Mouse (Mus musculus) G1E (cell line): Measurements from ENCODE around the gene Il4i1. TPM values are rescaled to one million over a fixed set of nuclear protein-coding genes. Genes with fewer than 3 reads are reported as not detected.

ENCODE experiments used
- ATAC-seq: 2 replicates; pipeline ENCODE4 v1.8.0; 2016; ENCODE audit warnings: mild to moderate bottlenecking; ENCODE audit not compliant: insufficient number of reproducible peaks, poor library complexity, low FRiP score, severe bottlenecking; ENCODE audit errors: extremely low read depth
- DNase-seq: peaks from one replicate; pipeline ENCODE4 v3.0.0; 2012; ENCODE audit warnings: low spot score
- H3K27me3 ChIP-seq: 2 replicates; pipeline ENCODE4 v1.6.1; 2012; ENCODE audit warnings: mild to moderate bottlenecking, low read length, inconsistent platforms; ENCODE audit not compliant: insufficient read depth
- H3K36me3 ChIP-seq: replicated peaks from 2 replicates; pipeline ENCODE3; 2012; ENCODE audit warnings: mild to moderate bottlenecking, inconsistent platforms
- H3K4me1 ChIP-seq: 2 replicates; pipeline ENCODE4 v1.6.1; 2012; ENCODE audit warnings: low read depth, low read length, inconsistent platforms, mixed read lengths; ENCODE audit not compliant: insufficient read depth
- H3K4me3 ChIP-seq: 2 replicates; pipeline ENCODE4 v1.5.1; 2012; ENCODE audit warnings: low read depth, mild to moderate bottlenecking, inconsistent platforms, low read length, moderate library complexity, mixed read lengths
- H3K9me3 ChIP-seq: replicated peaks from 2 replicates; pipeline ENCODE4 v1.6.1; 2012; ENCODE audit warnings: inconsistent platforms
- CTCF ChIP-seq: IDR thresholded peaks from 2 replicates; pipeline ENCODE4 v1.5.1; 2012; ENCODE audit warnings: low read depth, low read length, inconsistent platforms, mixed read lengths
- GATA1 ChIP-seq: IDR thresholded peaks from 2 replicates; pipeline ENCODE4 v1.6.1; 2012; ENCODE audit warnings: borderline replicate concordance, low read length, inconsistent platforms, mixed read lengths
- GATA2 ChIP-seq: IDR thresholded peaks from 2 replicates; pipeline ENCODE4 v1.6.1; 2012; ENCODE audit warnings: low read depth, low read length, inconsistent platforms, borderline replicate concordance
- POLR2AphosphoS5 ChIP-seq: IDR thresholded peaks from 2 replicates; pipeline ENCODE4 v1.6.1; 2012; ENCODE audit warnings: low read depth, low read length, inconsistent platforms; ENCODE audit not compliant: insufficient replicate concordance
- TAL1 ChIP-seq: conservative IDR thresholded peaks from 2 replicates; pipeline ENCODE4 v1.6.1; 2012; ENCODE audit warnings: low read depth, low read length, inconsistent platforms, mixed read lengths
- polyA plus RNA-seq: library from polyadenylated mRNA; stranded (reverse); fragments of >175 nt; gene quantifications from 2 replicates; pipeline ENCODE4 v1.2.3, GENCODE M21; 2012
- total RNA-seq, 2 experiments: library from RNA; stranded (forward) in 1 of 2; stranded (reverse) in 1 of 2; fragments of 200-1000 nt in 1 of 2; fragments of >200 nt in 1 of 2; fragmentation: Nextera tagmentation in 1 of 2; gene quantifications; 2 replicates each; pipeline ENCODE4 v1.2.3; 2014 to 2017

The Il4i1 gene
- total and polyA plus RNA-seq, 3 experiments = 1.3 to 4.2 (median 3.2) TPM

DNA sequence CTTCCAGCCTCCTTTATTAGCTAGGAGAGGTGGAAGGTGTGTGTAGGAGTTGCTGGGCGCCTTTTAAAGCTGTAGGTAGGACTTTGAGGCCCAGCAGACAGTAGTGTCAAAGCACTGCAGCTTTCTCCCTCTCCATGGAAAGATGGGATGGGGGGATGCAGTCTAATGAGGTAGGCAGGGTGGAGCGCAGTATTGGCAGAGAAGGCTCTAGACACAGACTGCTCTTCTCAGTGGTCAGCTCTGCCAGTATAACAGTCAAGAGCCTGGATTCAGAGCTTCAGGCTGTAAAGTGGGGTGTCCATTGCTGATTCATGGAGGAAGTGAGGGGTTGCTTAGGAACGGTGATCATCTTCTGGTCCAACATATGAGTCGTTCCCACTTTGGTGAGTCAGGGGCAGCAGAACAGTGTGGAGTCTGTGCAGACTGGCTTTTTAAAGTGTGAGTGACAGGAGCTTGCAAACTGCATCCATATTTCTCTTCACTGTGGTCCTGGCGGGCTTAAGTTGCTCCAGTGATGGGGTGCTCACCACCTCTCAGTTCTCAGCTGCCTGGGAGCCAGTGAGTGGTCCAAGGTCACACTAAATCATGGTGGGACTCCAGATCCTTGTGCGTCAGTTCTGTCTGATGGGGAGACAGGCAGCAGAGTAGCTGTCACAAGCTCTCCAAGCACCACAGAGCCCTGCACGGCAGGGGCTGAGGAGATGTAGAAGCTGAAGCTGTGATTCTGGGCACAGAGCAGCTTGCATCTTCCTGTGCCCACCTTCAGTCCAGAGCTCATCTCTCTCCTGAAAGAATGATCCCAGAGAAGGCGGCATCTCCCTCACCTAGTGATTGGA lies 34.8 kb downstream of the Il4i1 start:
- TF ChIP-seq POLR2AphosphoS5 (no peak), GATA1 (no peak), CTCF (no peak), GATA2 (no peak), TAL1 (no peak)
- Histone ChIP-seq H3K4me1 (peaks cover 77% of the 10 kb centered on the region), H3K9me3 (peaks cover 11% of the 10 kb centered on the region), H3K36me3 (peaks cover 75% of the 10 kb centered on the region), H3K4me3 (peak overlapping the region; percentile 95), H3K27me3 (no peaks in the 10 kb centered on the region)
- no peak for DNase-seq
- ATAC-seq = no peak

DNA sequence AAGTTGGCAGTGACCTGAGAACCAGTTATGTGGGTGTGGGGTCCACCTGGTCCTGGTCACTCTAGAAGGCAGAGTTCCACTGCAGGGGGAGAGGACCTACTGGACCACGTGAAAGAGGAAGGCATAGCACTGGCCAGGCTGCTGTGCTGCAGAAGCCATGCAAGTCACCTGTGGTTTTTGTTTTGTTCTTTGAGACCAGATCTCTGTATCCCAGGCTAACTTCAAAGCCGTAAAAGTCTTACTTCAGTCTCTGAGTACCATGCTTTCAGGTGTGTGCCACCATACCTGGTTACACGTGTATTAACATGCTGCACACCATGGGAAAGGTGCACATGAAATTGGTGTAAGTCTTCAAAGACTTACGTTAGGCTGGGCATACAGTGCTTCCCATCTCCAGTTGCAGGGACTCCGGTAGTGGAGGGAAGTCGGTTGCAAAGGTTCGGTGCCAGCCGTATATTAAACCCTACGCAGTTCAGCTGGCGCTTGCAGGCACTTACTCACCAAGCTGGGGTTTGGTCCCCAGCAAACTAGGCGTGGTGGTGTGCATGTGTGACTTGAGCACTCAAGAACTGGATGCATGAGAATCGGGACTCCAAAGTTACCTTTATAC lies 35.5 kb downstream of the Il4i1 start:
- H3K4me3 ChIP-seq = no peak overlapping the region; the same call in 1 of the 2 replicates

DNA sequence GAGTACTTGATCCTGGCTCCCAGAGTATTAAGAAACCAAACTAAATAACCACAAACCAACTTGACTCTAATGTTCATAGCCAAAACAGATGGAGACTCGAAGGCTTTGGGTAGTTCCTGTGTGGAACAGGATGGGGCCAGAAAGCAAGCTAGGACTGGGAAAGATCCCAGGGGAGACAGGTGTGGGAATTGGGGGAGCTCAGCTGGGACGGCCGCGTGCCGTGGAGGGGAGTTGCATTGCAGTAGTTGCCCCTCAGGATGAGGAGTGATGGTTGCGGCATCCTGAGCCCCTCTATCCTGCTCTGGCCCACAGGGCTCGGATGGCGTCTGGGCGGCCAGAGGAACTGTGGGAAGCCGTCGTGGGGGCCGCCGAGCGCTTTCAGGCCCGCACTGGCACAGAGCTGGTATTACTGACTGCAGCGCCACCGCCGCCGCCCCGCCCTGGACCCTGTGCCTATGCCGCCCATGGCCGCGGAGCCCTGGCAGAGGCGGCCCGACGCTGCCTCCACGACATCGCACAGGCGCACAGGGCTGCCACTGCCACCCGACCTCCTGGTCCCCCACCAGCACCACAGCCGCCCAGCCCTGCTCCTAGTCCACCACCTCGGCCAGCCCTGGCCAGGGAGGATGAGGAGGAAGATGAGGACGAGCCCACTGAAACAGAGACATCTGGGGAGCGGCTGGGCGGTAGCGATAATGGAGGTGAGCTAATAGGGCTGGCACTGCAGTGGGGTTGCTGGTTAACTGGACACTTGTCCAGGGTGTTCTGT lies 36.3 kb downstream of the Il4i1 start:
- no peak for DNase-seq
- H3K27me3 ChIP-seq = no peaks in the 10 kb centered on the region
- peaks cover 11% of the 10 kb centered on the region for H3K9me3 ChIP-seq
- peaks cover 63% of the 10 kb centered on the region for H3K36me3 ChIP-seq
- ATAC-seq = no peak
- peaks cover 80% of the 10 kb centered on the region for H3K4me1 ChIP-seq
- no peak for TF ChIP-seq CTCF
- no peak for TF ChIP-seq TAL1
- TF ChIP-seq GATA1 = no peak
- TF ChIP-seq POLR2AphosphoS5 = no peak
- no peak for TF ChIP-seq GATA2
- peak overlapping the region; percentile 20; the same call in 1 of the 2 replicates for H3K4me3 ChIP-seq

More for the DNA sequence above, 35.5 kb downstream of the Il4i1 start:
- Histone ChIP-seq H3K4me1 (peaks cover 79% of the 10 kb centered on the region), H3K9me3 (peaks cover 11% of the 10 kb centered on the region), H3K36me3 (peaks cover 68% of the 10 kb centered on the region), H3K27me3 (no peaks in the 10 kb centered on the region)
- no peak for TF ChIP-seq CTCF
- TF ChIP-seq GATA2 = no peak
- TF ChIP-seq TAL1 = no peak
- no peak for TF ChIP-seq GATA1
- TF ChIP-seq POLR2AphosphoS5 = no peak
- no peak for ATAC-seq
- DNase-seq = no peak

DNA sequence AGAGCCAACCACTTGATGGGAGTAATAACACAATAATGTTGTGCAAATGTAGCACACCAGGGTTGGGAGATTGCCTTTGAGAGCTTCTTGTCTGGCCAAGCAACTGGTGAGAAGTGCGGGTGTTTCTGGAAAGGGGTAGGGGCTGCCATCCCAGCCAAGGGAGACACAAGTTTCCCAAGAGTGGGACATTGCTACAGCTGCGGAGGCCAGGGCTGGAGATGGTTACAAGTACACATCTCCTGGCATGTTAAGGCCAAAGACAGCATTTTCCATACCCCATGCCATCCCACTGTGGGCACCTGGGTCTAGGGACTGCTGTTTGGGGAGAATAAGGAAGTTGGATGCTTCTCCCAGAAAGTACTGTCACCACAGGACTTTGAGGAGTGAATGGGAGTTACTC lies 36.9 kb downstream of the Il4i1 start:
- TF ChIP-seq GATA1 (no peak), TAL1 (no peak), CTCF (no peak), GATA2 (no peak), POLR2AphosphoS5 (no peak)
- DNase-seq (no peak), ATAC-seq (no peak)
- H3K36me3 ChIP-seq = peaks cover 57% of the 10 kb centered on the region
- H3K9me3 ChIP-seq = peaks cover 11% of the 10 kb centered on the region
- H3K4me3 ChIP-seq = no peak overlapping the region
- no peaks in the 10 kb centered on the region for H3K27me3 ChIP-seq
- H3K4me1 ChIP-seq = peaks cover 79% of the 10 kb centered on the region

DNA sequence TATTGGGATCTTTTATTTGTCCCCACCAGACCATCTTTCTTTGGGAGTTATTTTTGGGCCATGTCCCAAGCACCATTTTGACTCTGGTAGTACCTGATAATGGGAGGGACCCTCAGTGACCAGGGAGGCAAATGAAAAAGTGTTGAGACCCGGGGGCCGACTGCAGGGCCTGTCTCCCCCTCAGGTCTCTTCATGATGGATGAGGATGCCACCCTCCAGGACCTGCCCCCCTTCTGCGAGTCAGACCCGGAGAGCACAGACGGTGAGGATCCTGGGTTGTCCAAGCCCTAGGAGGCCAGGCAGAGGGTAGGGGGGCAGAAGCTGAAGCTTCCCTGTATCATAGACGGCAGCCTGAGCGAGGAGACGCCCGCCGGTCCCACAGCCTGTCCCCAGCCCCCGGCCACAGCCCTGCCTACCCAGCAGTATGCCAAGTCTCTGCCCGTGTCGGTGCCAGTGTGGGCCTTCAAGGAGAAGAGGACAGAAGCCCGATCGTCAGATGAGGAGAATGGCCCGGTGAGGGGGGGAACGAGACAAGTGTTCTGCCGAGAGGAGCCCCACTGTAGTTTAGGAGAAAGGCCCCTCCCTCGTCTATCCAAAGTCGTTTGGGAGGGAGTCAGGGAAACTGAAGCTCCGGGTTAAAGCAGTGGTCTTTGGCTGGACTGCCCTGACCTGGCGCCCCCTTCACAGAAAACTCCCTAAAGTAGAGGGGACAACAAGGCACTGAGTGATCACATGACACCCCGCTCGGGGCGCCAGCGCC lies 37.6 kb downstream of the Il4i1 start:
- DNase-seq (no peak), ATAC-seq (no peak)
- peaks cover 11% of the 10 kb centered on the region for H3K9me3 ChIP-seq
- H3K4me1 ChIP-seq = peaks cover 82% of the 10 kb centered on the region
- H3K4me3 ChIP-seq = peak overlapping the region; percentile 62; the same call in 1 of the 2 replicates
- TF ChIP-seq POLR2AphosphoS5 = no peak
- TF ChIP-seq GATA2 = no peak
- no peak for TF ChIP-seq GATA1
- H3K27me3 ChIP-seq = no peaks in the 10 kb centered on the region
- H3K36me3 ChIP-seq = peaks cover 63% of the 10 kb centered on the region
